8 mouse cellular contexts compared by ENCODE assay signal in the genomic region with DNA sequence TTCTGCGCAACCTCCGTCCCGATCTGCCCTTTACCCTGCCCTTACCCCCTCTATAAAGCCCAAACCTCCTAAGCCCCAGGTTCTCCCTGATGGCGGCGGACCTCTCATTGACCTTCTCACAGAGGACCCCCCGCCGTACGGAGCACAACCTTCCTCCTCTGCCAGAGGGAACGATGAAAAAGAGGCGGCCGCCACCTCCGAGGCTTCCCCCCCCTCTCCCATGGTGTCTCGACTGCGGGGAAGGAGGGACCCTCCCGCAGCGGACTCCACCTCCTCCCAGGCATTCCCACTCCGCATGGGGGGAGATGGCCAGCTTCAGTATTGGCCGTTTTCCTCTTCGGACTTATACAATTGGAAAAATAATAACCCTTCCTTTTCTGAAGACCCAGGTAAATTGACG.
DNase-seq lines count a peak whose midpoint lies in the region; ATAC-seq and TF ChIP-seq lines count a peak whose summit lies in the region.
"Not testable (repeated sequence)": the region's sequence is repeated elsewhere in the genome, so short reads cannot be mapped to it uniquely, and the experiment has no call there.

No protein-coding gene starts in this region.

- 82% methylated on average over 17 of the region's 20 CpGs for WGBS in kidney, adult 2 months
- 80% methylated on average over 15 of the region's 20 CpGs for WGBS in limb, embryonic 11.5 days

- not testable (repeated sequence) for ATAC-seq in limb, embryonic 11.5 days (ENCODE audit: insufficient number of reproducible peaks, low FRiP score, low TSS enrichment, low read depth)

- not testable (repeated sequence) for H3K27me3 ChIP-seq in kidney, adult 2 months (replicated peaks; ENCODE audit: control insufficient read depth, insufficient read depth, low read length); limb, embryonic 11.5 days (ENCODE audit: control insufficient read depth, insufficient read depth, low read length)

- not testable (repeated sequence) for H3K4me2 ChIP-seq in limb, embryonic 11.5 days (ENCODE audit: low read depth, severe bottlenecking)

- not testable (repeated sequence) for TF ChIP-seq POLR2A in kidney, adult 2 months (IDR thresholded peaks at IDR 0.05; ENCODE audit: low read depth, low read length)

- not testable (repeated sequence) for H3K4me1 ChIP-seq in kidney, adult 2 months (ENCODE audit: control insufficient read depth, insufficient read depth, low read length); limb, embryonic 11.5 days (ENCODE audit: control insufficient read depth, insufficient read depth, low read length)

- not testable (repeated sequence) for H3K9me3 ChIP-seq in limb, embryonic 11.5 days (ENCODE audit: control insufficient read depth, low read length)

- not testable (repeated sequence) for TF ChIP-seq CTCF in kidney, adult 2 months (conservative IDR thresholded peaks at IDR 0.05; ENCODE audit: insufficient read depth, insufficient read length, low read depth, low read length)

- not testable (repeated sequence) for H3K36me3 ChIP-seq in kidney, adult 2 months (ENCODE audit: control insufficient read depth, insufficient read depth, low read length); limb, embryonic 11.5 days (ENCODE audit: control insufficient read depth, insufficient read depth, low read length)

- not testable (repeated sequence) for H3K27ac ChIP-seq in kidney, adult 2 months (ENCODE audit: insufficient read depth, low read depth, low read length); limb, embryonic 11.5 days (replicated peaks; ENCODE audit: low read depth, low read length)

- peak; percentile 37 to 76 for DNase-seq in adrenal gland, adult (ENCODE audit: inconsistent age in 2 of 2, low spot score in 1 of 2)
- peak; percentile 18 for DNase-seq in adrenal gland, postnatal 36 days
- DNase-seq in cerebellum, adult 9-10 months: peak; percentile 30
- DNase-seq in cerebellum, postnatal 25 days: peak; percentile 25 to 37
- peak; percentile 96 for DNase-seq in heart, adult 11 months
- peak; percentile 10 for DNase-seq in kidney, adult 2 months
- DNase-seq in limb, embryonic 11.5 days (ENCODE audit: low spot score): peak; percentile 11
- peak; percentile 21 for DNase-seq in thymus, postnatal 4 days

- H3K9ac ChIP-seq in limb, embryonic 11.5 days (ENCODE audit: low read length): not testable (repeated sequence)

- H3K4me3 ChIP-seq in kidney, adult 2 months (ENCODE audit: insufficient read depth, low read depth, low read length); limb, embryonic 11.5 days (ENCODE audit: low read depth, low read length): not testable (repeated sequence)

Comparison
In these comparisons a context has a peak if more than half of its experiments do, and no peak if none do; other contexts are left out.
1. DNase-seq: peak in every context shown above with its lines; median percentile 96 in heart, adult 11 months; 56 in adrenal gland, adult; 31 in cerebellum, postnatal 25 days; 30 in cerebellum, adult 9-10 months; 21 in thymus, postnatal 4 days; 18 in adrenal gland, postnatal 36 days; 11 in limb, embryonic 11.5 days; 10 in kidney, adult 2 months.